8 mouse cellular contexts compared by ENCODE assay signal in the genomic region with DNA sequence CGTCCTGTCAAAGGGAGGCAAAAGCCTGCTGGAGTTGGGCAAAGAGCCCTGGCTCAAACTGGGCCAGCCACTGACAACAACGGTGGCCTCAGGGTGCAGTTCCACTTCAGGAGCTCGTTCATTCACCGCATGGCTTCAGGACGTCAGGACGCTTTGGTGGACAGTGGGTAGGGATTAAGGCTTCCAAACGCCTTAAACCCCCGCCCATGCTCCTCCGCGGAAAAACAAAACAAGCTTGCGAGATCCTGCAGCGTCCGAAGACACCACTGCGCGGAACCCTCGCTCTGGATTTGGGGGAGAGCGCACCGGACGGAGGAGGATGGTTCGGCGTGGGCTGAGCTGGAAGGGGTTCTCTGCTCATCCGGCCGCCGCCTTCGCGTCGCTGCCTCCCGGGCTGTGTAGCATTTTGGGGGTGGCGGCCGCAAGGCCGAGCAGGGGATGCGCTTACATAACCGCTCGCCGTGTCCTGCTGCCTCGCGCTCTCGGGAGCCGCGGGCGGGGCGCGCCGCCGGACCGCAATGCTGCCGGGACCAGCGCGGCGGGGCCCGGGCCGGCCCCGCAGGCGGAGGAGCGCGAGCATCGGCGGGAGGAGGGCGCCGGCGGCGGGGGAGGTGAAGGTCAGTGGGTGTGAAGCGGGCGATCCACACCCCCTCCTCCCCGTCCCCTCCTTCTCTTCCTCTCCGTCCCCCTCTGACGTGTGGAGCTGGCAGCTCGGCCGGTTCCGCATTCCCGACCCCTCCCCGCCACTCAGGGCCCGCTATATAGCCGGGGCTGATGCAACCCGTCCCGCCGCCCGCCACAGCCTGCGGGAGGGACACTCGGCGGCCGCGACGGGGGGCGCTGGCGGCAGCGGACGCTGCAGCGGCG. TPM values are rescaled to one million over a fixed set of nuclear protein-coding genes. Genes with fewer than 3 reads are reported as not detected.
A peak's percentile ranks its signal among the peaks of the same experiment; 100 is the strongest.
DNase-seq lines count a peak whose midpoint lies in the region; ATAC-seq and TF ChIP-seq lines count a peak whose summit lies in the region.

A gene (plus strand): TSS at position 417 of the 867 bp plus-strand sequence.

- peak; percentile 76 for ATAC-seq in megakaryocyte progenitor cell, adult 5-6 weeks (replicated peaks; ENCODE audit: poor library complexity)

- peak within 1 kb of the TSS; percentile 89 for H3K27ac ChIP-seq in cortical plate, adult 2 months (ENCODE audit: insufficient read depth, low read length)

- no peak for TF ChIP-seq CTCF in cortical plate, adult 2 months (IDR thresholded peaks at IDR 0.05; ENCODE audit: extremely low read depth, insufficient read depth, low read length)

- H3K4me1 ChIP-seq in cortical plate, adult 2 months (ENCODE audit: control insufficient read depth, insufficient read depth, low read length), result peaks cover 17% of the 10 kb centered on the region

- peak; percentile 50; the same call in 1 of the 2 replicates for TF ChIP-seq POLR2A in cortical plate, adult 2 months (IDR thresholded peaks at IDR 0.05; ENCODE audit: extremely low read depth, insufficient read depth, low read length)

- intact Hi-C loops in left cerebral cortex, postnatal 14 days (cut with DNase I), result loop anchor here (5.0 kb wide), 1 partner anchor 63 kb away; no protein-coding TSS in a partner anchor

- DNase-seq in ZHBTc4 (ENCODE audit: low read depth, low spot score), result peak; percentile 72
- peak; percentile 94 for DNase-seq in gastrocnemius, postnatal 10 days
- DNase-seq in induced T-regulatory cell, adult 2 months (ENCODE audit: low read depth), result peak; percentile 73
- peak; percentile 72 to 78 for DNase-seq in left cerebral cortex, postnatal 14 days (ENCODE audit: low spot score in 2 of 2)
- peak; percentile 85 to 89 for DNase-seq in right cerebral cortex, postnatal 10 days (ENCODE audit: low spot score in 2 of 2)
- DNase-seq in urinary bladder, postnatal 14 days (ENCODE audit: low spot score), result peak; percentile 94

- H3K4me3 ChIP-seq in cortical plate, adult 2 months (ENCODE audit: insufficient read depth, low read length), result peak within 1 kb of the TSS; percentile 97

RNA-seq across cellular contexts. Expression of the gene that starts here (rescaled TPM):
- 55.9 and 56.0 TPM in 2 replicates for polyA plus RNA-seq in cortical plate, adult 2 months (2012; rRNA removed)
- 10 to 100 TPM; 15.2 to 17.1 TPM for total RNA-seq in gastrocnemius, postnatal 10 days (2021)
- 10 to 100 TPM; 45.5 to 68.8 TPM for total RNA-seq in left cerebral cortex, postnatal 14 days (2021)
- 12.9 and 18.0 TPM in 2 replicates for total RNA-seq in megakaryocyte progenitor cell, adult 5-6 weeks (2015)
- total RNA-seq in megakaryocyte progenitor cell, adult 5-6 weeks (2017), result 38.1 and 46.1 TPM in 2 replicates

Comparison
In these comparisons a context has a peak if more than half of its experiments do, and no peak if none do; other contexts are left out.
1. Peak in every context shown above with its lines: DNase-seq, ATAC-seq, H3K4me3 ChIP-seq and H3K27ac ChIP-seq.